Mouse (Mus musculus) urinary bladder, postnatal 36 days (tissue): Measurements from ENCODE around the gene Cd59b.

Source experiments
- DNase-seq, 2 experiments: peaks; one replicate each; pipeline ENCODE4 v3.0.0; 2022; ENCODE audit warnings: low spot score in 2 of 2, mixed read lengths in 1 of 2

Cd59b gene

DNA sequence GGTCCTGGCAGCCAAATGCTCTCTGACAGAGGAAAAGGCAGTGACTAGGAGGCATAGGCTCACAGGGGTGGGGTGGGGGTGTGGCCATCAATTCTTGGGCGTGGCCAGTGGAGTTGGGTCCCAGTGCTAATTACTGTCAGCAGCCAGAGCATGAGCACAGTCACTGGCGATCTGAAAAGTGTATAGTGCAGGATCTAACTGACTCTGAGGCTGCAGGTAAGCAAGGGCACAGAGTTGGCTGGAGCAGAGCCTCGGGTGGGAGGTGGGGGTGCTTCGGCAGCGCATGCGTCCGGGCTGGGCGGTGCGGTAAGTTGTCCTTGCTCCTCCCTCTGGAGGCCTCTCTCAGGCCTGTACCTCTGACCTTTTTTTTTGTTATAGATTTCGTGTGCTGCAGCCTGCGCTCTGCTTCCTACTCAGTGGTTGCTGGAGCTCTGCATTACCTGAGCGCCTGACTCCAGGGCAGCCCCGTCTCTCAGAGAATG lies at the start of gene Cd59b:
Cd59b (plus strand) TSS at position 146 of the 482 bp plus-strand sequence.
- DNase-seq = peak; percentile 38 to 40

DNA sequence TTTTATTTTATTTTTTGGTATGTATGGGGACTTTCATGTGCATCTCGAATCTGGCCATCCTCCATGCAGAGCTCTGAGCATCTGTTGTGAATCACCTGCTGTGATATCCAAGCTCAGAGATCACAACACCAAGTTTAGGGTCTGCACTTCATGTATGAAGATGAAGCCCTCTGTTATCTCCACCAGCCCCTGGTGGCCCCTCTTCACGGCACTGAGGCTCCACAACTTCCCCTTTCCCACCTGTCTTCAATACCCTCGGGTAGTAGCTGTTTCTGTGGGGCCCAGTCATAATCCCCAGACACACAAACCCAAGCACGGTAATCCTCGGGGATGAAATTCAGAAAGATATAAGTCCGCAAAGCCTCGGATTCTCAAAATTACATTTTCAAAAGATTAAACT lies 46.6 kb upstream of the Cd59b start:
- DNase-seq = no peak

DNA sequence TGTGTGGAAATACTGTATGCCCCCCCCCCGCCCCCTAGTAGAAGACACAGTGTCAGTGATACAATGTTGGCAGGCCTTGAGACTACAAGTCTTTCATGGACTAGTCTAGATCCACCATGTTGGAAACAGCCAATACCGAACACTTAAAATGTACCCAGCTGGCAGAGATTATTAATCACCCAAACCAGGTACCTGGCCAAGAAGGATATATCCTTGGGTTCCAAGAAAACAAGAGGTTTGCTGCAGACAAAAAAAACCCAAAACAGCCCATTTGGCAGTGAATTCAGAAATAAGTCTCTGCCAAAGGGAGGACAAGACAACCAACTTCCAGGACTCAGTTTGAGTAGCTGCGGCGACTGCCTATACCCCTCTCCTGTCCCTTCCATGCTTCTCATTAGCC lies 45.0 kb upstream of the Cd59b start:
- no peak for DNase-seq

DNA sequence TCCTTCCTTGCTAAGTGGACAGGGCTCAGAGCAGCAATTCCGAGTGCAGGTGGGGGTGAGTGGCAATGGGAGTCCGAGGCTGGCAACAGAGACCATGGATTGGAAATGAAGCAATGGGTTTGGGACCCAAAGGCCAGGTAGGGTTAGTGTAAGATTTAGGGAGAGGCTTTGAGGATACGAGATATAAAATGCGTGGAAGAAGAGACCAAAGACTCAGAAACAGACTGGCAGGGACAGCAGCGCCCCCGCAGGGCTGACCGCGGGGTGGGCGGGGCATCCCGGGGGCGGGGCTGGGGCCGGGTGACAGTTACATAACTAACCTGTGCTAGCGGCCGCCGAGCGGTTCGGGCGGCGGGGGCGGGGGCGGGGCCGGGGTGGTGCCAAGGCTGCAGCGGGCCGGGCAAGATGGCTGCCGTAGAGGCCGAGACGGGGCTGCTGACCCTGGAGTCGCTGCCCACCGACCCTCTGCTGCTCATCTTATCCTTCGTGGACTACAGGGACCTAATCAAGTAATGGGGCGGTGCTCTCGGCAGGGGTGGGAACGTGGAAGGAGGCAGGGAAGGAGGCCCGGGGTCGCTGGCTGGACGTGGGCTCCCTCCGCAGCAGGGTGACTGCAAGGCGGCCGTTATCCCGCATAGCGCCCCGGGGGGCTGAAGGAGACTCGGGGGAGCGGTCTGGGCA lies 42.1 kb upstream of the Cd59b start, which contains the start of gene Fbxo3:
Fbxo3 (plus strand) TSS at position 264 of the 681 bp plus-strand sequence.
- DNase-seq = peak; percentile 81 to 87

DNA sequence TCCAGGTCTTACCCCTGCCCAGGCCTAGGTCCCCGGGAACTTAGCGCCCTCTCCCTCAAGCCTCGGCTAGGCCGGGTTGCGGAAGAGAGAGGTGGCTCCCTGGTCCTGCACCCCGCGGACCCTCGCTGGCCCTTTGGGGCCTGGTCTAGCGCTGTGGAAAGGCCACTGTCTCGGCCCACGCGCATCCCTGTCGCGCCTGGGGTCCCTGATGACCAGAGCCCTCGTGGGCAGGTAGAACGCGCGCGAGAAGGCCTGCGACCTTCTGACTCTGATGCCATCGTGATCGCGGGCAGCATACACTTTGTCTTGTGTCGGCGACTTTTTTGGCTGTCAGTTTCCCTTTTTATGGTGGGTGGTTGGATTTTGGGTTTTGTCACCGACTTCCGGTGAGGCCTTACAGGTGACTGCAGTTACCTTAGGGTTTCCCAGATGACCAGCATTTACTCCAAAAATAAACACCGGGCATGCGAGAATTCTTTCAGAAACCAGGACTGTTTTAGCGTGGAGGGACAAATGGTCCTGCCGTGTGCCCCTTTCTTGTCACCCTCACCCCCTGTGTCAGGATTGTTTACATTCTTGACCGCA lies 41.4 kb upstream of the Cd59b start, which contains the start of gene 4931422A03Rik:
4931422A03Rik (minus strand) TSS at position 223 of the 585 bp plus-strand sequence.
- no peak for DNase-seq

DNA sequence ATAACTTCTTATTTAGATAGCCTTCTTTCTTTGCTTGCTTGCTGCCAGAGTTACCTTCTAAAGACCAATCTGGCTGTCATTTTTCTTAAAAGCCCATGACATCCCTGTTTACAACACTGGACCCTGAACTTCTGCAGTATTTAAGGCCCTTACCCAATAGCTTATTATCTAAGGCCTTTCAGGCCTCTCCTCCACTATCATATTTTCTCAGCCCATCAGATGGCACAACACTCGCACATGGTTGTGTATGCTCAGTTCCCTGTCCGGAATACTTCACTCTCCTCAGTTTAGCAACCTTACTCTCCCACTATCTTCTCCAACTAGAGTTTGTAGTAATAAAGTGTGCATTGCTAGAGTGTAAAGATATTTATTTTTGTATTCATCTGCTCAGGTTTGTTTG lies 40.6 kb upstream of the Cd59b start:
- DNase-seq = no peak

DNA sequence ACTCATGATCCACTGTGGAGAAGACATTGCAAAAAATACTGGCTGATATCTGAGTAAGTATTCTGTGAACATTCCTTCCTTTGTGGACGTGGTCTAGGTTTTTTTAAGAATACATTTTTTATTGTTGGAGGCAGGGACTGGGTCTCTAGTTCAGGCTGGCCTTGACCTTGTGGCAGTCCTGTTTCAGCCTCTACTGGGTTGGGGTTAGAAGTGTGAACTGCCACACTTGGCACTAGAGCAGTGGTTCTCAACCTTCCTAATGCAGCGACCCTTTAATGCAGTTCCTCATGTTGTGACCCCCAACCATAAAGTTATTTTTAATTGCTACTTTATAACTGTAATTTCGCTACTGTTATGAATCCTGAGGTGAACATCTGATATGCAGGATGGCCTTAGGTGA lies 39.3 kb upstream of the Cd59b start:
- DNase-seq = no peak

DNA sequence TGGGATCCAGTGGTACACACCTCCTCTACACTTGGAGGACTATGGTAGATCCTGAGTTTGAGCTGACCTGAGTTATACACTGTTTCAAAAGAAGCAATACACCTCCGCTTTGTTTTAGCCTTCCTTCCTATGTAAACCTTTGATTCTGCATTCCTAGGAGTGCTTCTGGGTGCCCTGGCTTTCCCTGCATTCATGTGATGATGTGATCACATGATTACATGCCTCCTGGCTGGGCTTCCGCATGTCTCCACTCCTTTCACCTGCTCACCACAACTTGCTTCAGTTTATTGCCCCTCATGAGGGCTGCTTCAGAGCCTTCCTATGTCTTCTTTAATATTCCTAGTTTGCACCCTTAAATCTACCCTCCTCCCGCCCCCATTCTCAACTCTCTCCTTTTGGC lies 37.6 kb upstream of the Cd59b start:
- DNase-seq = no peak

DNA sequence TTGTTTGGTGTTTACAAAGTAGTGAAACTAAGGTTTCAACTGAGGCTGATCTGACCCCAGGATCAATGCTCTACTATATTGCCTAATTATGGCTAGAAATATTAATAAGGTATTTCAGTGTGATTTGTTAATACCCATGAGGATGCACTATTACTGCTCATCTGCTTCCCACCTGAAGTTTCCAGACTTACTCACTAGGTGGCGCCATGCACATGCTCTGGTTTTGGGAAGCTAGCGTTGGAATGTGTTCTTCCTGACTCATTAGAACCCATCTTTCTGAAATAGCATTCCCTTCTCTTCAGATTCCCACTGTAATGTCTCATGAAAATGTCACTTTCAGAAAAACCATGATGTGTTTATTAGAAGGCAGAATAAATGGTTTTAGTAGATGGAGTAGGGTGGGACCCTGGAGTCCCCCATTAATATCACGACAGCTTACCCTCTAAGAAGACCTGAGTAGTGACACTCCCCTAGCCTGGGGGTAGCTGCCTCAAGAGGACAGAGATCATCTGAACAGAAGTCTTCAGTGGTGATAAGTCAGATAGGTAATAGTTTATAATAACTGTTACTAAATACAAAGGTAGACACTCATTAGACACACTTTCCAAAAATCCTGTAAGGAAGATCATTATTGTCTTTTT lies 34.7 kb upstream of the Cd59b start:
- DNase-seq = peak in 1 of 2 experiments; percentile 55

DNA sequence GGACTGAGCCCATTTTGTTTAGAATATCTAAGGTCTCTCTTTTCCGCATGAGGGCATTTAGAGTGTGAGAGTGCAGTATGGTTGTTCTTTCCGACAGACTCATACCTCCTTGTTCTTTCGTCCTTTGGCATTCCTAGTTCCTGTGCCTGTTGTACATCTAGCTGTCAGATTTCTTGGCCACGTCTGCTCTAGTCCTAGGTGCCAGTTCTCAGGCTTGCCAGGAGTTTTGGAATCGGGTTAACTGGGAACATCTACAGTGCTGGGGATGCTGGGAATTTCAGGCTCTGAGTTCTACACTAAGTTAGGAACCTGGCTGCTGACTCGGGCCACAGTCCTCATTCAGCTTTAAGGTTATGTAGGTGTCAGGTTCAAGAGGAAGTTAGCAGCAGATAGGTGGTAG lies 34.1 kb upstream of the Cd59b start:
- DNase-seq = no peak

DNA sequence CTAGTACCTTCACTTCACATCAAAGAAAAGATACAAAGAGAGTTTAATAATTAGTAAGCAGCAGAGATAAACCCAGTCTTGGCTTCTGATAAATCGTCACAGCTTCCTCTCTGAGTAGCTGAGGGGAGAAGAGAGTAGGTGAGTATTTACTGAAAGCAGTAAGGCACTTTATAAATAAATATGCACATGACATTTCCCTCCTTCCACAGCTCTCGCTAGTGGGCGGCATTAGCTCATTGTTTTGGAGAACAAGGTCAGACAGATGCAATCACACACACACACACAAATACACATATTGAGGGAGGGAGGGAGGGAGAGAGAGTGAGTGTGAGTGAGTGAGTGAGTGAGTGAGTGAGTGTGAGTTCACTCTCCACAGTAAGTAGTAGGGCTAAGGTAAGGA lies 33.3 kb upstream of the Cd59b start:
- DNase-seq = no peak

DNA sequence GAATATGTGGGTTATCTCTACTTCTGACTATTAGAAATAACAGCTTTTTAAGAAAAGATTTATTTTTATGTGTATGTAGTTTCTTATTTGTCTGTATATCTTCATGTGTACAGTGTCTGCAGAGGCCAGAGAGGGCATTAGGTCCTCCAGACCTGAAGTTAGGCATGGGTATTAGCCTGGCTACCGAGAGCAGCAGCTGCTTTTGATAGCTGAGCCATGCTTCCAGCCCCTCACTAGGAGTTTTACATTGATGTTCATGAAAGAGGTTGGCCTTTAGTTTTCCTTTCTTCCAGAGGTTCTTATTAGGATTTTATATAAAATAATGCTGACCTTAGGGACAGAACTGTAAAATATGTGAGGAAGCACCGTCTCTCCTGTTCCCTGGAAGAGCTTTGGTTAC lies 31.4 kb upstream of the Cd59b start:
- DNase-seq = no peak

DNA sequence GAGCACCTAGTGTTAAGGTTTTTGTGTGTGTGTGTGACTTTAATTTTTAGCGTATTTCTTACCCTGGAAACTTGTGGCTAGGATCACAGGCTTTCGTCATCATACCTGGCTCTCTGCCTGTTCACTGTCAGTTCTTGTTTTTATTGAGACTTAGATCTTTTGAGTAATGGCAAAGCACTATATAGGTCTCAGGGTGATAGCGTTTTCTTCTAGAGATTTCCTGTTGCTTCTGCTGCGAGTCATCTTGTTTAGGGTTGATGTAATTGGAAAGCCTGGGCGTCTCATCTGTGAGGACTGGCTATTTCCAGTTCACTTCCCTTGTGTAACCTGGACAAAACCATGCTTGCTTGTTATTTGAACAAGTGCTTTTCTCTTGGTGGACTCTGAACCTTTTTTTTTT lies 28.0 kb upstream of the Cd59b start:
- peak in 1 of 2 experiments; percentile 21 for DNase-seq

DNA sequence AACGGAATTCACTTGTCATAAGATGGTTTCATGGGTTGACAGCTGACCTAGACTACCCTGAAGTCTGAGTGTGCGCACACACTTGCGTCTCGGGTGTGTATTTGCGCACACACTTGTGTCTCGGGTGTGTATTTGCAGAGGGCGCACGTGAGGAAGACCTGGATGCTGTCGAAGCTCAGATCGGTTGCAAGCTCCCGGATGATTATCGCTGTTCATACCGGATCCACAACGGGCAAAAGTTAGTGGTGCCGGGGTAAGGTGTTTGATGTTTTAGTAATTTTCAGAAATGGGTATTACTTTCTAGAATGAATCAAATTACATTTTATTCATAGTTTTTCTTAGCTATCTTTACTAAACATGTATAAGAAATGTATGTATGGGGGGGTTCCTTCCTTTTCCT lies 26.9 kb upstream of the Cd59b start:
- no peak for DNase-seq

DNA sequence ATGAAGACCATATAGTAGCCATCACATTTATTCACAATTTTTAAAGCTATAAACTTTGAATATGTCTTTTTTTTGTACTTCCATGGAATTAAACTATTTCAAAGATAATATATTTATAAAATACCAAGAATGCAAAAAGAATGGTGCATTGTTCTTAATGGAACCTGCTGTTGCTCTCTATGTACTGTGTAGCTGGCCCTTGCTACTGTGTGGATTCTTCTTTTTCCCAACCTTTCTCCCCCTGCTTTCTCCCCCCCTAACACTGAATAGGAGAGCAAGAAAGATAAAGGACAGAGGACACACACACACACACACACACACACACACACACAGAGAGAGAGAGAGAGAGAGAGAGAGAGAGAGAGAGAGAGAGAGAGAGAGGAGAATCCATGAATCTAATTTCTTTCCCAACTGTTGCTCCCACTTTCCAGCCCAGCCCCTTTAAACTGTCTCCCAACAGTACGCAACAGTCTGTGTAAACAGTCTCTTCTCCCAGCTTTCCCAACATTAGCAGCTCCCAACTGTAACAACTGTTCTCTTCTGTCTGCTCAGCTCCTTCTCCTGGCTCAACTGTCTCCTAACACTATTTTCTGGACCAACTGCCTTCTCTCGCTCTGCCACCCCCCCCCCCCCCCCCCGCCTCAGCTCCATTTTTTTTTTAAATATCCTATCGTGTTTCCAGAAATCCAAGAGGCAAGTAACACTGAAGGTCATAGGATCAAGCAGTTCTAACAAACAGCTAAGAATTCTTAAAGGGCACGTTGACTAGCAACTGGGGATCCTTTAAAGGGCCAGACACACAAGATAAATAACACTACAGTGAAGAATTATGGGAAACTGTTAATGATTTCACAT lies 25.8 kb upstream of the Cd59b start:
- DNase-seq = no peak

DNA sequence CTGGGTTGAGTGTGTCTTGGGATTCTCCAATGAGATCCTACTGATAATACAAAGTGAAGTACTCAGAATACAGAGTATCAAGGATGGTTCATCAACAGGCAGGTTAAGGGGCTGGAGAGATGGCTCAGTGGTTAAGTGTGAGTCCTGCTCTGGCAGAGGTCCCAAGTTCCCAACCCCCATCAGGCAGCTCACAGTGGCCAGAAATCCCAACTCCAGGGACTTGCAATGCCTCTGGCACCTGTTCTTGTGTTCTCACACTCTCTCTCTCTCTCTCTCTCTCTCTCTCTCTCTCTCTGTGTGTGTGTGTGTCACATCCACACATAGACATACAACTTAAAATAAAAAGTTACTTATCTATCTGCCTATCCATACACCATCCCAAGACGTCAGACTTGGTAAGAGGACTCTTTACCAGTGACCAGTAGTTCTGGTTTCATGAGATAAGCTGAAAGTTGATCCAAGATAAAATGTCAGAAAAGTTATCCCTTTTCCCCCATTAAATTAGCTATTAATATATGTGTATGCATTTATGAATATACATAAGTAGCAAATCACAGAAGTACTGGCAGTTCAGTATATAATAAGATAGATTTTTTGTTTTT lies 25.1 kb upstream of the Cd59b start:
- no peak for DNase-seq

DNA sequence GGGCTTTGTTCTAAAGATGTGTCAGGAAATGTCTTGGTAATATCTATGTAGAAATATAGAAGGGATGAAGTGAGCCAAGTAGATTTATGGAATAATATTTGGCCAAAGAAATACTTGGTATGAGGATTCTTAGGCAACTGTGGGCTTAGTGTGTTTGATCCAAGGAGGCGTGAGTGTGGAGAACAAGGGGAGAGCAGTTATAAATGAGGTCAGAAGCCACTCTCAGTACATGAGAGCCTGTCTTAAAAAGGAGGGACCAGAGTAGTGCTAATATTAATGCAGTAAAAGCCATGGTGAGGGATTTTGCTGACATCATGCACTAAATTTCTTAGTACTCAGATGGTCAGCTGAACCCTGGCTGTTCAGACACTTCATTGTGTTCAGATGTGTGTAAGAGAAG lies 11.3 kb upstream of the Cd59b start:
- no peak for DNase-seq

DNA sequence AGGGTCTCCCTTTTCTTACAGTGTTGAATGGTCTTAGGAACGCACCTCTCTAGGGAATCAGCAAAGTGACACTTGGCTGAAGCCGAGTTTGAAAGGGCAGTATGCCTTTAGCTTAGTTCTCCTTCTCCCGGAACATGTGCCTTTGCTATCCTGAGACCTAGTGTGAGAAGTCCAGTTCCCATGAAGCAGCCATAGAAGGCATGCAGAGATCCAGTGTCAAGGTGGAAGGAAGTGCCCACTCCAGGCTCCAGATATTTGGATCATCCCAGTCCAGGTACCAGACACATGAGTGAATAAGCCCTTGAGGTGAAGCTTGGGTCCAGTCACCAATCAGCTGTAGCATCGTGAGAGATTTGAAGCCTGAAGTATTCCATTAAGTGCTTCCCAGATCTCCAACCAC lies 10.7 kb upstream of the Cd59b start:
- DNase-seq = no peak

DNA sequence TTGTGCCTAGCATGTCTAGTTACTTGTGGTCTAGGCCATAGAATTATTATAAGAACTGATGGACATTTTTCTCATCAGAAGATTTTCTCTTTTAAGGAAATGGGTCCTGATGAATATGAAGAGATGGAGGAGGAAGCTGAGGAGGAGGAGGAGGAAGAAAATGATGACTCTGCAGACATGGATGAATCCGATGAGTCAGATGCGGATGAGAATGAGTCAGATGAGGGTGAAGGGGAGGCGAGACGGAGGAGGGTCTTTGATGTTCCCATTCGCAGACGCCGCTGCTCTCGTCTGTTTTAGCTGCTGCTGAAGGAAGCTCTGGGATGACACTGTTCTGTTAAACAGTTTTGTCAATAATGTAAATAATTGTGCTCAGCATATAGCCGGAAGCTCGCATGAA lies 9.9 kb upstream of the Cd59b start:
- no peak for DNase-seq

DNA sequence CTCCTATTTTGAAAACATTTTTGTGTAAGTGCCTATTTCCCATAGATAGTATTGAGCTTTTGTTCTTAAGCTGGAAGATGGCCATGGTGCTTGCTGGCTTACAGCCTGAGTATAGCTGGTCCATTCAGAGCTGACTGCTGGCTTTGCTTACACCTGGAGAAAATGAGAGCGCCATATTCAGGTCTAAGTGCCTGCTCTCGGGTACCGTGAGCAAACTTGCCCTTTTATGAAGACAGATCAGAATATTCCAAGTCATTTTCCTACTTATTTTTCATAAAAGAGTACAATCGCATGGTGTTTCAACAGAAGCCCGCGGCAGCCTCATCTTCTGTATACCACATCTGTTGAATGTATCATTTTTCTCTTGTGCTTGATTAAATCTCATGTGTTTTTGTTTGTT lies 8.7 kb upstream of the Cd59b start:
- DNase-seq = no peak

DNA sequence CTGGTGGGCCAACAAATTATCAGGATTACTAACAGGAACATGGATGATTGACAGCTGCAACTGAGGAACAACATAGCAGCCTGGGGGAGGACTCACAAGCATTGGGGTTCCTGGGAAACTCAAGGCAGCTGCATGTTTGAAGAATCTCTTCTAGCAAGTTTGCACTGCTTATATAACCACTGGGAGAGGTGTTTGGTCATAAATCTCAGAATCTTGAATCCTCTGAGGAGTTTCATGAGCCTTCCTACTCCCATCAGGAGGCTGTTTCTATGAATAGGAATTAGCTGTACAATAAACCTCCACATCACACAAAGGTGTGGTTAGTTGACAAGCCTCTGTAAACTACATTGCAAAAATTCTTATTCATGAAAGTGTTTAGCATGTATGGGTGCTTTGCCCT lies 7.0 kb upstream of the Cd59b start:
- no peak for DNase-seq

DNA sequence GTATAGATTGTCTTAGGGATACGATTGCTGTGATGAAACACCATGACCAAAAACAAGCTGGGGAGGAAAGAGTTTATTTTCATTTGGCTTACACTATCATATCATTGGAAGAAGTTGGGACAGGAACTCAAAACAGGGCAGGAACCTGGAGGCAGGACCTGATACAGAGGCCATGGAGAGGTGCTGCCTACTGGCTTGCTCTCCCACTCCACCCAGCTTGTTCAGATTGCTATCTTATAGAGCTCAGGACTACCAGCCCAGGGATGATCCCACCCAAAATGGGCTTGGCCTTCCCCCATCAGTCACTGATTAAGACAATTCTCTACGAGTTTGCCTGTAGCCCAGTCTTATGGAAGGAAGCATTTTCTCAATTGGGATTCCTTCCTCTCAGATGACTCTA lies 5.5 kb upstream of the Cd59b start:
- no peak for DNase-seq
